Mouse (Mus musculus) intestine, embryonic 14.5 days (tissue): ENCODE measurements at regions not wholly inside any gene's neighbourhood (a gene's known extent, or its start where the extent isn't known, plus 50 kb on each side); places are given as distances from the start of the nearest gene placed in this dataset.

Experiments used
- ATAC-seq: fragments of 200-750 bp; cut with Nextera tagmentation; replicated peaks from 2 replicates; pipeline ENCODE4 v1.8.0; 2017; ENCODE audit warnings: low read depth, moderate number of reproducible peaks, moderate TSS enrichment, moderate library complexity; ENCODE audit not compliant: low FRiP score, low TSS enrichment
- DNase-seq: peaks from one replicate; pipeline ENCODE4 v3.0.0-alpha.2; 2018; ENCODE audit warnings: low spot score
- H3K27ac ChIP-seq: fragments of 300-500 bp; sonication (generic); 2 replicates; pipeline ENCODE4 v1.5.1; 2014; ENCODE audit warnings: low read depth, mild to moderate bottlenecking, control low read depth
- H3K27me3 ChIP-seq: fragments of 300-500 bp; sonication (generic); replicated peaks from 2 replicates; pipeline ENCODE4 v1.6.1; 2014; ENCODE audit warnings: low read length, control low read depth; ENCODE audit not compliant: control insufficient read depth, insufficient read depth
- H3K36me3 ChIP-seq: fragments of 300-500 bp; sonication (generic); 2 replicates; pipeline ENCODE4 v1.6.1; 2014; ENCODE audit warnings: low read length, control low read depth; ENCODE audit not compliant: control insufficient read depth, insufficient read depth
- H3K4me1 ChIP-seq: fragments of 300-500 bp; sonication (generic); replicated peaks from 2 replicates; pipeline ENCODE4 v1.6.1; 2014; ENCODE audit warnings: low read length, control low read depth, mixed read lengths; ENCODE audit not compliant: control insufficient read depth, insufficient read depth
- H3K4me2 ChIP-seq: fragments of 300-500 bp; sonication (generic); 2 replicates; pipeline ENCODE4 v1.6.1; 2014; ENCODE audit warnings: low read length
- H3K4me3 ChIP-seq: fragments of 300-500 bp; sonication (generic); 2 replicates; pipeline ENCODE4 v1.5.1; 2014; ENCODE audit warnings: low read depth, low read length, control low read depth, mixed read lengths
- H3K9ac ChIP-seq: fragments of 300-500 bp; sonication (generic); 2 replicates; pipeline ENCODE4 v1.6.1; 2014; ENCODE audit warnings: mild to moderate bottlenecking, low read length
- H3K9me3 ChIP-seq: fragments of 300-500 bp; sonication (generic); 2 replicates; pipeline ENCODE4 v1.6.1; 2016; ENCODE audit warnings: low read length, control low read depth; ENCODE audit not compliant: control insufficient read depth
- WGBS: fragments of 180-500 bp; shearing (Covaris S2); extraction: QIAGEN DNeasy Blood & Tissue Kit; methylation state at CpG from one replicate; pipeline ENCODE4 v1.1.7; 2014; 5-methylcytosine and 5-hydroxymethylcytosine counted together

DNA sequence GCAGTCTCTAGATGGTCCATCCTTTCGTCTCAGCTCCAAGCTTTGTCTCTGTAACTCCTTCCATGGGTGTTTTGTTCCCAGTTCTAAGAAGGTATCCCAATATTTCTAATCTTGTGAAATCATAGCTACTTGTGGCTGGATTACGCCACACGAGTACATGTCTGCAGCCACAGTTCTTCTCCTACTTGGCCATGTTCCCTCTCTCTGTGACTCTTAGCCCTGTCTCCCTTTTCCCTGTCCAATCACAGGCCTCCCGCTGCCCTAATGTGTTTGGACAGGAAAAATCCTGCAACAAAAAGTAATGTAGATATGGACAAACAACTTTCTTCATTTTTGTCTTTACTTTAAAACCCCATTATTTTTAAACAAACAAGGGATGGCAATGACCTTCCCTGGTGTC is 104.7 kb downstream of the Zfp330 start:
- Histone ChIP-seq H3K4me2 (no peak overlapping the region), H3K27ac (no peak overlapping the region), H3K36me3 (no peaks in the 10 kb centered on the region), H3K27me3 (no peaks in the 10 kb centered on the region), H3K4me1 (no peaks in the 10 kb centered on the region), H3K9me3 (no peaks in the 10 kb centered on the region), H3K4me3 (no peak overlapping the region), H3K9ac (no peak overlapping the region)
- DNase-seq: no peak
- no peak for ATAC-seq
- WGBS: 87% methylated on average over 4 of the region's 4 CpGs

DNA sequence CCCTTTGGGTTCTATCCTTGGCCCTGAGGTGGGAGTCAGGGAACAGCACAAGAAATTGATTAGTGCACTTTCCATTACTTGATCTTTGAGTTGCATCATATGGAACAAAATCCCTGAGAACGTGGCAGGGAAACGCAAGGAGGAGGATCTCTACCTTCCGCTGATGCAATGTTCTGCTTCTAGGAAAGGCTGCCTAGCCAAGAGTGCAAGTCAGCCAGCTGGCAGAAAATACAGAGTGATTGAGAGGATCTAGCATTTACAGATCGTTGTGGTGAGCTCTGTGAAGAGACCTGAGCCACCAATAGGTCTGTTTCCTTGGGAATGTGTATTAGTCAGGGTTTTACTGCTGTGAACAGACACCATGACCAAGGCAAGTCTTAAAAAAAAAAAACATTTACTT is 108.8 kb downstream of the Zfp330 start:
- Histone ChIP-seq H3K4me1 (no peaks in the 10 kb centered on the region), H3K4me3 (no peak overlapping the region), H3K27ac (no peak overlapping the region), H3K36me3 (no peaks in the 10 kb centered on the region), H3K27me3 (no peaks in the 10 kb centered on the region), H3K9me3 (no peaks in the 10 kb centered on the region), H3K4me2 (no peak overlapping the region), H3K9ac (no peak overlapping the region)
- DNase-seq (no peak), ATAC-seq (no peak)
- WGBS: 93% methylated on average over 4 of the region's 4 CpGs

DNA sequence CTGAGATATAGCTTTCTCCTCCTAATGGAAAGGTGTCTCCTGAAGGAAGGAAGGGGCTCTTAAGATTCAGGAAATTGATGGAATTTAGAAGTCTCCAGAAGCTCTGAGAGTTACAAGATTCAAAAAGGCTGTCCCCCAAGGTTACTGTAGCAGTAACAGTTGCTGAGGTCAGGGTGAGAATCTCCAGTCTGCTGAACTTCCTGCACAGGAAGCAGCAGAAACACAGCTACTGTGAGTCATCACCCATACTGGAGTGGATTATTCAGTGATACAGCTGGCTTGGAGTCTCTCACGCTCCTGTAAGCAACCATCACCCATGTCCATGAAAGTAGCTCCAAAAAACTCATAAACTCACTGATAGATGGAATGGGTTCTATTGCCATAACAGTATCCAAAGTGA is 133.5 kb downstream of the Zfp330 start:
- Histone ChIP-seq H3K4me3 (no peak overlapping the region), H3K9me3 (no peaks in the 10 kb centered on the region), H3K4me1 (no peaks in the 10 kb centered on the region), H3K36me3 (no peaks in the 10 kb centered on the region), H3K9ac (no peak overlapping the region), H3K27me3 (no peaks in the 10 kb centered on the region), H3K27ac (no peak overlapping the region), H3K4me2 (no peak overlapping the region)
- ATAC-seq (no peak), DNase-seq (no peak)
- WGBS: 65% methylated on average over 1 of the region's 1 CpGs

DNA sequence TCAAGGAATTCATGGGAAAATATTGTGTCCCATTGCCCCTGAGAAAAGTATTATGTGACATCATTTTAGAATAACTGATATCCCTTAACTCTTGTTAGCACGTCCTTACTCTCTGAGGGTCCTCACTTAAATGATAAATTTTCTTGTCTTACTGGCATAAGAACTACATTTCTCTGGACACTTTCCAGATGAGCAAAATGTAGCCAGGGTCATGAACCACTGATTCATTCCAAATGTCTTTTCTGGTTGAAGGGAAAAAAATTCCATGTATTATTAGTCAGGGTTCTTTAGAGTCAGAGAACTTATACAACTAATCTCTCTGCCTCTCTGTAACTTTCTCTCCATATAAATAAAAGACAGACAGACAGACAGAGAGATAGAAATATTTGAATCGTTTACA is 143.5 kb downstream of the Zfp330 start:
- WGBS: 57% methylated on average over 2 of the region's 2 CpGs
- DNase-seq (no peak), ATAC-seq (no peak)
- Histone ChIP-seq H3K36me3 (no peaks in the 10 kb centered on the region), H3K27me3 (no peaks in the 10 kb centered on the region), H3K4me2 (no peak overlapping the region), H3K27ac (no peak overlapping the region), H3K4me3 (no peak overlapping the region), H3K9me3 (no peaks in the 10 kb centered on the region), H3K4me1 (no peaks in the 10 kb centered on the region), H3K9ac (no peak overlapping the region)

DNA sequence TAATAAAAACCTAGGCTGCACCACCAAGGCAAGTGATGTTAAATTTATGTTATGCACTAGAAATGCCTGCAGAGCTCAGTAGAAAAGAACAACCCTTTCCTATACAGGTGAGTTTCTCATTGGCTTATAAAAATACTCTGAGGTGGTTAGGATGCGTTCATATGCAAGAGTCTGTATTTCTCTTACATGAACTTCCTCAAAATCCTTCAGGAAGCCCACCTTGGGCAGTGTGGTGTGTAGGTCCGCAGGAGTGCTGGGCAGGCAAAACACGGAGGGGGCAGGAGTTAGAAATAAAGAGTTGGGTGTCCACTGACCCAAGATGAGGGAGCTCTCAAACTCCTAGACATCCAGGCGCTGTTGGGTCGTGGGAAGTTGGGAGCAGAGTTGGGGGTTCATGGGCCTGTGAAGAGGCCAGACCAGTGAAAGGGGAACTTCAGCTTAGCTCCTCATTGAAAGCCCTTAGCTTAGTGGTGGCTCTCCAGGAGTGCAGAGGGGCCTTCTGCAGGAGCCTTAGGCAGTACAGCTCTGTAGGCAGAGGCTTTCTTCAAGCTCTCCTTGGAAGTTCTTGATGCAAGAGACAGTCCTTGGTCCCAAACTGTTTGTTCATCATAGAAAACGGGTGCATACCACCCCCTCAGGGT is 150.0 kb downstream of the Zfp330 start:
- Histone ChIP-seq H3K36me3 (no peaks in the 10 kb centered on the region), H3K4me2 (no peak overlapping the region), H3K27me3 (no peaks in the 10 kb centered on the region), H3K4me3 (no peak overlapping the region), H3K9ac (no peak overlapping the region), H3K27ac (no peak overlapping the region), H3K9me3 (no peaks in the 10 kb centered on the region), H3K4me1 (no peaks in the 10 kb centered on the region)
- ATAC-seq: no peak
- no peak for DNase-seq
- WGBS: 88% methylated on average over 6 of the region's 6 CpGs

DNA sequence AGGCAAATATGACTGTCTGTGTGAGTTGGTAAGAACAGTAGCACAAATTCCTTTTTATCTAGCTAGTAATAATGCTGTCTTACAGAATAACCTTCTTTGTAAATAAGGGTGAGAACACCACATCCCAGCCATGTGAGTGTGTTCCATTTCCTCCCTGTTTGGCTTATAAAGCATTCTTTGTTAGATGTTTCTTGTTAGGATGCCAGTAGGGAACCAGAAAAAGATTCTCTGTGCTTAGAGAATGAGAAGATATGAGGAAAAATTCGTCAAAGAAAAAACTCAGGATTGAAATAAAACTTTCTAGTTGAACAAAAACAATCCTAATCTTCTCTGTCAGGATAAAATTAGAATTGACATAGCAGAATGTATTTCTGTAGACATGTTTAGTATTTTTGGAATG is 155.3 kb downstream of the Zfp330 start:
- H3K9me3 ChIP-seq: no peaks in the 10 kb centered on the region
- no peak overlapping the region for H3K4me2 ChIP-seq
- ATAC-seq (no peak), DNase-seq (no peak)
- no peaks in the 10 kb centered on the region for H3K4me1 ChIP-seq
- H3K4me3 ChIP-seq: no peak overlapping the region
- H3K27ac ChIP-seq: no peak overlapping the region
- H3K27me3 ChIP-seq: no peaks in the 10 kb centered on the region
- WGBS: 53% methylated on average over 1 of the region's 1 CpGs
- H3K36me3 ChIP-seq: no peaks in the 10 kb centered on the region
- H3K9ac ChIP-seq: no peak overlapping the region

DNA sequence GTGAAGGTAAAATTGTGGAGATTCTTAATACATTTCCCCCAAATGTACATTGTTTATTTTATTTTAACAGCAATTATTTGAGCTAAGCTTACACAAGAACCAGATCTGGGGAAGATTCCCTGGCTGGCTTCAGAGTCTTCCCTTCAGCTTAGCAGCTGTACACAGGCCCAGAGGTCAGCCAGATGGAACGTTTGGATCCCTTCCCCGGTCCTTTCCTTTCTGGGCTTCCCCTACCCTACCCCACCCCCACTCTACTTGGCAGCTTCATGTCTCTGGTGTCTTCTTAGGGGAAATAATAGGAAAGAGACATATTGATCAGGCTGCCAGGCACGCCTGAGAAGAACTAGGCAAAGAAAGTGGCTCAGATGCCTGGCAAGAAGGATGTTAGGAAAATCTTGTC is 172.4 kb downstream of the Zfp330 start:
- H3K4me2 ChIP-seq: no peak overlapping the region
- no peak for ATAC-seq
- H3K36me3 ChIP-seq: no peaks in the 10 kb centered on the region
- no peak overlapping the region for H3K27ac ChIP-seq
- H3K9ac ChIP-seq: no peak overlapping the region
- no peak overlapping the region for H3K4me3 ChIP-seq
- H3K27me3 ChIP-seq: no peaks in the 10 kb centered on the region
- 24% methylated on average over 3 of the region's 3 CpGs for WGBS
- no peak for DNase-seq
- no peaks in the 10 kb centered on the region for H3K9me3 ChIP-seq
- peaks cover 5% of the 10 kb centered on the region; the same call in 1 of the 2 replicates for H3K4me1 ChIP-seq

DNA sequence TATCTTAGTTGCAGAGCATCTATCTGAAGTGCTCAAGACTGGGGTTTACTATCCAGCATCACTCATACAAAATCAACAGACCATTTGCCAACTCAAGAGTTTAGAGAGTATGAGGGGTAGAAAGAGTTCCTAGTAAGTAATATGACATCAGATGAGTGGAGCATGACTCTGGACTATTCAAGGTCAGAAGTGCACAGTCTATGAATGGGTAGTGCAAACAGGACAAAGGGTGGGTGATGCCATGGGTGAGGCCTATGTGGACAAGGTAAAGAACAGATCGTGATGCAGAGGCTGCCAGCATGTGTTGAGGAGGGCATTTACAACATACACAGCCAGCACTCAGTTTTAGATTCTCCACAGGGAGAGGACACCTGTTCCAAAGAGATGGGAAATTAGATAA is 170.4 kb upstream of the Il15 start:
- Histone ChIP-seq H3K4me3 (no peak overlapping the region), H3K27ac (no peak overlapping the region), H3K27me3 (no peaks in the 10 kb centered on the region), H3K4me1 (no peaks in the 10 kb centered on the region), H3K4me2 (no peak overlapping the region), H3K36me3 (no peaks in the 10 kb centered on the region), H3K9ac (no peak overlapping the region), H3K9me3 (no peaks in the 10 kb centered on the region)
- no peak for ATAC-seq
- 76% methylated on average over 1 of the region's 1 CpGs for WGBS
- DNase-seq: no peak

DNA sequence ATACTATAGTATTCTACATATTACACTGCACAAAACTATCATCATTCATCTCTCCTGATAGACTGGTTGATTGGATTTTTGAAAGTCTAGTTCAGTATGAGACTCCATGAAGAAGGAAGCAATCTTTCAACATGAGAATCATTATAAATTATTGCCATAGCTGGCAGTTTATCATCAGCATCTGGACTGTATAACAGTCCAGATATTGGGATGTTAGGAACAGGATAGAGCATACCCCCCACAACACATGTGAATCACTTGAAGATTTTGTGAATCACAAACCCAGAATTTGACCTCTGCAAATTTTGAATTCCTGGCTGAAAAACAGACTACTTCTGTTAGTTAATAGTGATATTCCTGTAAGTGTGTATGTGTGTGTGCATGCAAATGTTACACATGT is 135.1 kb upstream of the Il15 start:
- H3K4me2 ChIP-seq: no peak overlapping the region
- DNase-seq (no peak), ATAC-seq (no peak)

More for the DNA sequence above, 135.1 kb upstream of the Il15 start:
- Histone ChIP-seq H3K9me3 (no peaks in the 10 kb centered on the region), H3K27ac (no peak overlapping the region), H3K4me3 (no peak overlapping the region), H3K36me3 (no peaks in the 10 kb centered on the region), H3K9ac (no peak overlapping the region), H3K4me1 (0 out of 2 replicates have a peak, but pooled peaks cover 2% of the 10 kb centered on the region), H3K27me3 (no peaks in the 10 kb centered on the region)
